Mouse (Mus musculus) lung, embryonic 14.5 days (tissue): ENCODE data around the gene Pid1. TPM values are rescaled to one million over a fixed set of nuclear protein-coding genes. Genes with fewer than 3 reads are reported as not detected.

Experiments used
- ATAC-seq: fragments of 200-750 bp; cut with Nextera tagmentation; 2 replicates; pipeline ENCODE4 v1.8.0; 2017; ENCODE audit warnings: mild to moderate bottlenecking, moderate TSS enrichment, moderate library complexity; ENCODE audit not compliant: insufficient read depth
- DNase-seq: peaks from one replicate; pipeline ENCODE4 v3.0.0-alpha.2; 2015
- H3K27ac ChIP-seq: fragments of 300-500 bp; sonication (generic); 2 replicates; pipeline ENCODE4 v1.5.1; 2014; ENCODE audit warnings: low read depth, mild to moderate bottlenecking, moderate library complexity
- H3K27me3 ChIP-seq: fragments of 300-500 bp; sonication (generic); 2 replicates; pipeline ENCODE4 v1.6.1; 2014; ENCODE audit warnings: low read length, control low read depth; ENCODE audit not compliant: insufficient read depth
- H3K36me3 ChIP-seq: fragments of 300-500 bp; sonication (generic); 2 replicates; pipeline ENCODE4 v1.6.1; 2014; ENCODE audit warnings: control low read depth; ENCODE audit not compliant: insufficient read depth
- H3K4me1 ChIP-seq: fragments of 300-500 bp; sonication (generic); 2 replicates; pipeline ENCODE4 v1.6.1; 2014; ENCODE audit warnings: antibody characterized with exemption, control low read depth; ENCODE audit not compliant: insufficient read depth
- H3K4me2 ChIP-seq: fragments of 300-500 bp; sonication (generic); 2 replicates; pipeline ENCODE4 v1.6.1; 2014; ENCODE audit warnings: mild to moderate bottlenecking
- H3K4me3 ChIP-seq: fragments of 300-500 bp; sonication (generic); 2 replicates; pipeline ENCODE4 v1.5.1; 2014; ENCODE audit warnings: low read depth, low read length
- H3K9ac ChIP-seq: fragments of 300-500 bp; sonication (generic); 2 replicates; pipeline ENCODE4 v1.6.1; 2014
- H3K9me3 ChIP-seq: fragments of 300-500 bp; sonication (generic); 2 replicates; pipeline ENCODE4 v1.6.1; 2016; ENCODE audit warnings: low read depth, low read length, control low read depth
- CTCF ChIP-seq: IDR thresholded peaks from 2 replicates; pipeline ENCODE4 v1.5.1; 2016; ENCODE audit warnings: antibody characterized with exemption, low read depth
- WGBS: fragments of 180-500 bp; shearing (Covaris S2); extraction: QIAGEN DNeasy Blood & Tissue Kit; methylation state at CpG from one replicate; pipeline ENCODE4 v1.1.7; 2014; 5-methylcytosine and 5-hydroxymethylcytosine counted together
- microRNA-seq: library from miRNA; unstranded; fragments of <30 nt; microRNA quantifications from one replicate; pipeline ENCODE4, GENCODE M21; 2016; ENCODE audit warnings: borderline number of aligned reads
- polyA plus RNA-seq: library from polyadenylated mRNA; unstranded; fragments of >200 nt; fragmentation: Nextera tagmentation; extraction: Ambion mirVana; gene quantifications from 2 replicates; pipeline ENCODE4 v1.2.1, GENCODE M21; 2014

The Pid1 gene
- polyA plus RNA-seq, 1 experiment from 2014 or later, result 4.9 TPM

DNA sequence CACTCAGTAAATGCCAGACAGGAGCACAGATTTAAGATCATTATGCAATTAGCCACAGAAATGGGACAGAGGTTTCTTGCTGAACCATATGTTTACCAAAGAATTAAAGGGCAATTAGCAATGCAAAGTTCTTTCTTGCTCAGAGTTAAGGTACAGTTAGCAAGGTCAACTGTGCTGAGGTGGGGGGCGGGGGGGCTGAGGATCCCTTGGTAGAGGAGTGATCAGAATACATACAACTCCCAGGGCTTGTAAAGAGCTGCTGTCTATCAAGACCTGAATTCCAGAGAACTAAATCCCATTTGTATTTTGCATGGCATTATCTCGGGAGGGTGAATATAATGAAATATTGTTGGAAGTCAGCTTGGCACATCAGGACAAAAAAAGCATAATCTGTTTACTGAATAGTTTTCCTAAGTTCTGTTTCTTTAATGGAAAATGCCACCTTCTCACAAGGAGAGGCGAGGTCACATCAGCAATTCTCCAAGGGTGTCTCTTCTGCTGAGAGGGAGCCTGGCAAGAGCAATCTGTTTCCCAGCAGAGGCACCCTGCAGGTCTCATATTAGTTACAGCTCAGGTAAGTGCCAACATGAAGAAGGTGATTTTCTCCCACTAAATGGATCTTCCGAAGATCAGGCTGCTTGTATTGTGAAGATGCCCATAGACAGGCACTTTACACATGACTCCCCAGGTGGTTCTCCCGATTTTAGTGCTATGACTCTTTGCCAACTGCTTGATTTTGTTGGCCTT is 306.9 kb downstream of the Pid1 start:
- H3K36me3 ChIP-seq, result no peaks in the 10 kb centered on the region
- no peaks in the 10 kb centered on the region for H3K27me3 ChIP-seq
- no peak overlapping the region for H3K9ac ChIP-seq
- no peak for DNase-seq
- no peak for TF ChIP-seq CTCF
- no peak overlapping the region for H3K4me3 ChIP-seq
- WGBS, result 68% methylated on average over 5 of the region's 5 CpGs
- H3K9me3 ChIP-seq, result no peaks in the 10 kb centered on the region
- ATAC-seq, result no peak
- no peak overlapping the region for H3K4me2 ChIP-seq
- no peak overlapping the region for H3K27ac ChIP-seq
- no peaks in the 10 kb centered on the region for H3K4me1 ChIP-seq

GRCm38 (mm10) chr1:84056306-84056705 is 307.7 kb downstream of the Pid1 start:
- no peak for ATAC-seq
- Histone ChIP-seq H3K4me2 (no peak overlapping the region), H3K4me1 (no peaks in the 10 kb centered on the region), H3K9me3 (no peaks in the 10 kb centered on the region), H3K36me3 (no peaks in the 10 kb centered on the region), H3K9ac (no peak overlapping the region), H3K27me3 (no peaks in the 10 kb centered on the region), H3K4me3 (no peak overlapping the region), H3K27ac (no peak overlapping the region)
- TF ChIP-seq CTCF, result no peak
- no peak for DNase-seq
- 85% methylated on average over 1 of the region's 1 CpGs for WGBS

DNA sequence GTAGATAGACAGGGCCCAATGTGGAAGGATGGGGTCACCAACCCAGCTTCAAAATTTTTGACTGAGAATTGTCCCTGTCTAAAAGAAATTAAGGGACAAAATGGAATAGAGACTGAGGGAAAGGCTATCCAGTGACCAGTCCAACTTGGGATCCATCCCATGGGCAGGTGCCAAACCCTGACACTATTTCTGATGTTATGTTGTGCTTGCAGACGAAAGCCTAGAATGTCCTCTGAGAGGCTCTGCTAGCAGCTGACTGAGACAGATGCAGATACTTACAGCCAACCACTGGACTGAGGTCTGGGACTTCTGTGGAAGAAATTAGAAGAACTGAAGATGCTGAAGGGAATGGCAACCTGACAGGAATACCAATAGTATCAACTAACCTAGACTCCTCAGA is 338.2 kb downstream of the Pid1 start:
- Histone ChIP-seq H3K36me3 (no peaks in the 10 kb centered on the region), H3K4me2 (no peak overlapping the region), H3K9me3 (no peaks in the 10 kb centered on the region), H3K27ac (no peak overlapping the region), H3K4me1 (no peaks in the 10 kb centered on the region), H3K27me3 (no peaks in the 10 kb centered on the region), H3K4me3 (no peak overlapping the region), H3K9ac (no peak overlapping the region)
- DNase-seq (no peak), ATAC-seq (no peak)
- 81% methylated on average over 1 of the region's 1 CpGs for WGBS
- TF ChIP-seq CTCF, result no peak

GRCm38 (mm10) chr1:84012871-84013375 is 351.1 kb downstream of the Pid1 start:
- 71% methylated on average over 4 of the region's 4 CpGs for WGBS
- Histone ChIP-seq H3K27ac (no peak overlapping the region), H3K4me3 (no peak overlapping the region), H3K4me2 (no peak overlapping the region), H3K27me3 (no peaks in the 10 kb centered on the region), H3K9me3 (no peaks in the 10 kb centered on the region), H3K36me3 (no peaks in the 10 kb centered on the region), H3K9ac (no peak overlapping the region), H3K4me1 (no peaks in the 10 kb centered on the region)
- TF ChIP-seq CTCF, result no peak
- ATAC-seq, result no peak
- DNase-seq, result no peak

DNA sequence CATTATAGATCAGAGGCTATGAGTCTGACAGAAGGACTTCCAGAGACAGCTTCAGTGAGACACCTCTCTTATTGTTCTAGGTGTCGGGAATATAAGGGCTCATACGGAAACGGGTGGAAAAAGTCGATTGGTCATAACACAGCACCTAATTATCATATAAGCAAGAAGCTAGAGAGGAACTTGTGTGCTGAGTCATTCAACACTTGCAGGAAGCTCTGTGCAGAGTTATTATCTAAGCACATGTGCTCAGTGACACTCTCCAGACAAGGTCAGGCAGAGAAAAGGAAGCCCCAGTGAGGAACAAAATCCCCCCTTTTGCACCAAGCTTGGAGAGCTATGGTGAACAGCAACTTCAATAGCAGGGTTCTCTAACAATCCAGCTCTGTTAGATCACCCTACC is 361.4 kb downstream of the Pid1 start:
- no peaks in the 10 kb centered on the region for H3K36me3 ChIP-seq
- no peaks in the 10 kb centered on the region for H3K9me3 ChIP-seq
- no peak overlapping the region for H3K9ac ChIP-seq
- WGBS, result 60% methylated on average over 4 of the region's 4 CpGs
- H3K27me3 ChIP-seq, result no peaks in the 10 kb centered on the region
- no peaks in the 10 kb centered on the region for H3K4me1 ChIP-seq
- H3K4me2 ChIP-seq, result no peak overlapping the region
- TF ChIP-seq CTCF, result no peak
- DNase-seq (peak; percentile 15), ATAC-seq (no peak)
- H3K4me3 ChIP-seq, result no peak overlapping the region
- H3K27ac ChIP-seq, result no peak overlapping the region

Small RNA genes lying within 50 kb of the gene (microRNA-seq; reads per million reads assigned to microRNA genes)
- gene Mir6353, result not detected
